Mouse (Mus musculus) limb, embryonic 12.5 days (tissue): ENCODE measurements at regions not wholly inside any gene's neighbourhood (a gene's known extent, or its start where the extent isn't known, plus 50 kb on each side); places are given as distances from the start of the nearest gene placed in this dataset.
A peak's percentile ranks its signal among the peaks of the same experiment; 100 is the strongest.

Experiments used
- ATAC-seq: fragments of 200-750 bp; cut with Nextera tagmentation; 2 replicates; pipeline ENCODE4 v1.8.0; 2017; ENCODE audit warnings: low read depth, moderate TSS enrichment; ENCODE audit not compliant: insufficient number of reproducible peaks, insufficient read depth, low FRiP score, low TSS enrichment
- H3K27ac ChIP-seq: fragments of 300-500 bp; sonication (generic); 2 replicates; pipeline ENCODE4 v1.5.1; 2016; ENCODE audit warnings: mild to moderate bottlenecking, moderate library complexity
- H3K27me3 ChIP-seq: fragments of 300-500 bp; sonication (generic); 2 replicates; pipeline ENCODE4 v1.6.1; 2016; ENCODE audit warnings: mild to moderate bottlenecking, moderate library complexity
- H3K36me3 ChIP-seq: fragments of 300-500 bp; sonication (generic); 2 replicates; pipeline ENCODE4 v1.6.1; 2016; ENCODE audit warnings: mild to moderate bottlenecking, moderate library complexity
- H3K4me1 ChIP-seq: fragments of 300-500 bp; sonication (generic); replicated peaks from 2 replicates; pipeline ENCODE4 v1.6.1; 2016
- H3K4me2 ChIP-seq: fragments of 300-500 bp; sonication (generic); 2 replicates; pipeline ENCODE4 v1.6.1; 2016; ENCODE audit warnings: mild to moderate bottlenecking, moderate library complexity
- H3K4me3 ChIP-seq: fragments of 300-500 bp; sonication (generic); replicated peaks from 2 replicates; pipeline ENCODE4 v1.5.1; 2016; ENCODE audit warnings: mild to moderate bottlenecking
- H3K9ac ChIP-seq: fragments of 300-500 bp; sonication (generic); replicated peaks from 2 replicates; pipeline ENCODE4 v1.6.1; 2016; ENCODE audit warnings: mild to moderate bottlenecking, moderate library complexity
- H3K9me3 ChIP-seq: fragments of 300-500 bp; sonication (generic); 2 replicates; pipeline ENCODE4 v1.6.1; 2016; ENCODE audit warnings: mild to moderate bottlenecking, moderate library complexity
- WGBS: fragments of 180-500 bp; shearing (Covaris S2); methylation state at CpG from one replicate; pipeline ENCODE4 v1.1.7; 2016; 5-methylcytosine and 5-hydroxymethylcytosine counted together

- no peaks in the 10 kb centered on the region for H3K4me1 ChIP-seq
- H3K36me3 ChIP-seq = no peaks in the 10 kb centered on the region
- no peak overlapping the region for H3K4me3 ChIP-seq
- no peak overlapping the region for H3K9ac ChIP-seq
- H3K9me3 ChIP-seq = no peaks in the 10 kb centered on the region
- H3K27ac ChIP-seq = no peak overlapping the region
- ATAC-seq = no peak
- no peaks in the 10 kb centered on the region for H3K27me3 ChIP-seq
- 88% methylated on average over 3 of the region's 3 CpGs for WGBS
- no peak overlapping the region for H3K4me2 ChIP-seq
Measured at GRCm38 (mm10) chr3:42514922-42515593, 772.6 kb downstream of the D3Ertd751e start.

- no peak overlapping the region for H3K4me2 ChIP-seq
- no peak overlapping the region for H3K27ac ChIP-seq
- H3K9ac ChIP-seq = no peak overlapping the region
- H3K9me3 ChIP-seq = no peaks in the 10 kb centered on the region
- WGBS = 80% methylated on average over 2 of the region's 2 CpGs
- H3K4me1 ChIP-seq = no peaks in the 10 kb centered on the region
- no peak overlapping the region for H3K4me3 ChIP-seq
- no peak for ATAC-seq
- H3K27me3 ChIP-seq = no peaks in the 10 kb centered on the region
- no peaks in the 10 kb centered on the region for H3K36me3 ChIP-seq
Measured at GRCm38 (mm10) chr3:42516286-42516685, 773.9 kb downstream of the D3Ertd751e start.

- no peaks in the 10 kb centered on the region for H3K9me3 ChIP-seq
- no peaks in the 10 kb centered on the region for H3K4me1 ChIP-seq
- H3K36me3 ChIP-seq = no peaks in the 10 kb centered on the region
- no peak overlapping the region for H3K4me3 ChIP-seq
- H3K4me2 ChIP-seq = no peak overlapping the region
- no peak overlapping the region for H3K27ac ChIP-seq
- H3K9ac ChIP-seq = no peak overlapping the region
- no peak for ATAC-seq
- H3K27me3 ChIP-seq = no peaks in the 10 kb centered on the region
- 78% methylated on average over 4 of the region's 4 CpGs for WGBS
Measured at GRCm38 (mm10) chr3:42531397-42531796, 789.0 kb downstream of the D3Ertd751e start.

GRCm38 (mm10) chr3:42566731-42567130 is 824.3 kb downstream of the D3Ertd751e start:
- Histone ChIP-seq H3K9me3 (no peaks in the 10 kb centered on the region), H3K36me3 (no peaks in the 10 kb centered on the region), H3K27me3 (no peaks in the 10 kb centered on the region), H3K4me2 (no peak overlapping the region), H3K27ac (no peak overlapping the region), H3K9ac (no peak overlapping the region), H3K4me3 (no peak overlapping the region), H3K4me1 (no peaks in the 10 kb centered on the region)
- ATAC-seq = no peak
- 74% methylated on average over 1 of the region's 1 CpGs for WGBS

- no peak overlapping the region for H3K27ac ChIP-seq
- H3K27me3 ChIP-seq = no peaks in the 10 kb centered on the region
- no peaks in the 10 kb centered on the region for H3K9me3 ChIP-seq
- no peak overlapping the region for H3K9ac ChIP-seq
- 82% methylated on average over 3 of the region's 3 CpGs for WGBS
- H3K4me1 ChIP-seq = 0 out of 2 replicates have a peak, but pooled peaks cover 5% of the 10 kb centered on the region
- H3K4me2 ChIP-seq = no peak overlapping the region
- no peaks in the 10 kb centered on the region for H3K36me3 ChIP-seq
- H3K4me3 ChIP-seq = no peak overlapping the region
- ATAC-seq = no peak
Measured at GRCm38 (mm10) chr3:42570364-42571024, 828.1 kb downstream of the D3Ertd751e start.

- 29% methylated on average over 3 of the region's 3 CpGs for WGBS
- no peak for ATAC-seq
- H3K27ac ChIP-seq = no peak overlapping the region
Measured at GRCm38 (mm10) chr3:42571877-42572459, 829.6 kb downstream of the D3Ertd751e start.

GRCm38 (mm10) chr3:42573155-42573554 is 830.7 kb downstream of the D3Ertd751e start:
- Histone ChIP-seq H3K36me3 (no peaks in the 10 kb centered on the region), H3K9ac (no peak overlapping the region), H3K27ac (no peak overlapping the region), H3K27me3 (no peaks in the 10 kb centered on the region), H3K9me3 (no peaks in the 10 kb centered on the region), H3K4me3 (no peak overlapping the region), H3K4me1 (0 out of 2 replicates have a peak, but pooled peaks cover 5% of the 10 kb centered on the region), H3K4me2 (no peak overlapping the region)
- ATAC-seq = peak; percentile 31; the same call in 1 of the 2 replicates

More at GRCm38 (mm10) chr3:42571877-42572459, 829.6 kb downstream of the D3Ertd751e start:
- Histone ChIP-seq H3K4me2 (no peak overlapping the region), H3K9me3 (no peaks in the 10 kb centered on the region), H3K9ac (no peak overlapping the region), H3K4me1 (0 out of 2 replicates have a peak, but pooled peaks cover 5% of the 10 kb centered on the region), H3K4me3 (no peak overlapping the region), H3K27me3 (no peaks in the 10 kb centered on the region), H3K36me3 (no peaks in the 10 kb centered on the region)

- WGBS = 27% methylated on average over 1 of the region's 1 CpGs
- ATAC-seq = no peak
- no peak overlapping the region for H3K9ac ChIP-seq
Measured at GRCm38 (mm10) chr3:42582311-42582710, 839.9 kb downstream of the D3Ertd751e start.

GRCm38 (mm10) chr3:42587296-42587932 is 845.0 kb downstream of the D3Ertd751e start:
- Histone ChIP-seq H3K4me2 (no peak overlapping the region), H3K27me3 (no peaks in the 10 kb centered on the region), H3K27ac (no peak overlapping the region), H3K9ac (no peak overlapping the region), H3K4me3 (no peak overlapping the region), H3K9me3 (no peaks in the 10 kb centered on the region), H3K36me3 (no peaks in the 10 kb centered on the region), H3K4me1 (no peaks in the 10 kb centered on the region)
- ATAC-seq = peak; percentile 90
- WGBS = 30% methylated on average over 6 of the region's 6 CpGs

More at GRCm38 (mm10) chr3:42582311-42582710, 839.9 kb downstream of the D3Ertd751e start:
- Histone ChIP-seq H3K4me1 (no peaks in the 10 kb centered on the region), H3K4me3 (no peak overlapping the region), H3K36me3 (no peaks in the 10 kb centered on the region), H3K9me3 (no peaks in the 10 kb centered on the region), H3K27ac (no peak overlapping the region), H3K27me3 (no peaks in the 10 kb centered on the region), H3K4me2 (no peak overlapping the region)

GRCm38 (mm10) chr3:42589516-42589915 is 847.1 kb downstream of the D3Ertd751e start:
- Histone ChIP-seq H3K9ac (no peak overlapping the region), H3K36me3 (no peaks in the 10 kb centered on the region), H3K4me1 (no peaks in the 10 kb centered on the region), H3K9me3 (no peaks in the 10 kb centered on the region), H3K4me3 (no peak overlapping the region), H3K27ac (no peak overlapping the region), H3K27me3 (no peaks in the 10 kb centered on the region), H3K4me2 (no peak overlapping the region)
- no peak for ATAC-seq
- 51% methylated on average over 2 of the region's 2 CpGs for WGBS

GRCm38 (mm10) chr3:42590126-42590525 is 847.7 kb downstream of the D3Ertd751e start:
- no peaks in the 10 kb centered on the region for H3K9me3 ChIP-seq
- H3K27me3 ChIP-seq = no peaks in the 10 kb centered on the region
- no peak overlapping the region for H3K9ac ChIP-seq
- H3K36me3 ChIP-seq = no peaks in the 10 kb centered on the region
- no peak for ATAC-seq
- no peak overlapping the region for H3K4me3 ChIP-seq
- WGBS = 57% methylated on average over 2 of the region's 2 CpGs
- no peak overlapping the region for H3K27ac ChIP-seq
- no peak overlapping the region for H3K4me2 ChIP-seq
- H3K4me1 ChIP-seq = no peaks in the 10 kb centered on the region
